Mouse (Mus musculus) inflammation-experienced regulatory T-cells, adult 16 weeks (primary cell): ENCODE results near the gene Slc1a6. TPM values are rescaled to one million over a fixed set of nuclear protein-coding genes. Genes with fewer than 3 reads are reported as not detected.

Experiments
- polyA plus RNA-seq: library from polyadenylated mRNA; unstranded; fragments of 100-300 nt; shearing (Covaris generic); gene quantifications from one replicate; pipeline ENCODE4 v1.2.1, GENCODE M21; 2017

Gene Slc1a6
- polyA plus RNA-seq: not detected

GRCm38 (mm10) chr10:78779981-78780651 lies at the start of gene Slc1a6:
Gene Slc1a6, plus strand, starts transcription at chr10:78780496.

GRCm38 (mm10) chr10:78752452-78753191 lies 27.7 kb upstream of the Slc1a6 start, which contains the start of gene Ccdc105:
Gene Ccdc105, minus strand, starts transcription at chr10:78753065.

DNA sequence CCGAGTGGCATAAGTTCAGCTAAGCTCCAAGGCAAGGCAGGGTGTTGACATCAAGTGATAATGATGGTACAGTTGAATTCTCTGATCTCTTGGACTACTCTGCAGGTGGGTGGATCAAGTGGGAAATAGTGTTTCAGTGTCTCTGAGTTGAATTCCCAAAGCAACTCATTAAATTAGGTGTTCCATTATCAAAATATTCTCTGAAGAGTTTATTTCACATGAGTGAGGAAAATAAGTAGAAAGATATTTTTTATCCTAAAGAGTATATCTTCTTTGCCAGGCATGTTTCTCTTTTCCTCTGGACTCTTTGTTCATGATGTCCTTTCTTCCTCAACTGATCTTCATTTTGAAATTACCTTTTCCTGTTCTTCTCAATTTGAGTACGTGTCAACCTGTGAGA lies 71.8 kb downstream of the Slc1a6 start, which contains the start of gene Olfr1356:
Gene Olfr1356, minus strand, starts transcription at position 101 of the 400 bp plus-strand sequence.

Other genes with a start within 250 kb of the Slc1a6 start
- gene Ilvbl, start 206.2 kb upstream of the Slc1a6 start, polyA plus RNA-seq: 106 TPM
- 1.0 TPM for gene Syde1, start 188.5 kb upstream of the Slc1a6 start, polyA plus RNA-seq
- gene Olfr1357, start 162.4 kb upstream of the Slc1a6 start, polyA plus RNA-seq: not detected
- not detected for gene Casp14, start 62.2 kb upstream of the Slc1a6 start, polyA plus RNA-seq
- gene Ccdc105, start 27.4 kb upstream of the Slc1a6 start, polyA plus RNA-seq: not detected
- not detected for gene Olfr1356, start 71.7 kb downstream of the Slc1a6 start, polyA plus RNA-seq
- gene Olfr1355, start 95.0 kb downstream of the Slc1a6 start, polyA plus RNA-seq: not detected
- not detected for gene Olfr1354, start 132.7 kb downstream of the Slc1a6 start, polyA plus RNA-seq
- gene Olfr8, start 170.1 kb downstream of the Slc1a6 start, polyA plus RNA-seq: not detected
- not detected for gene Olfr1353, start 182.8 kb downstream of the Slc1a6 start, polyA plus RNA-seq
- not detected for gene Olfr1352, start 200.6 kb downstream of the Slc1a6 start, polyA plus RNA-seq
- gene Olfr1351, start 232.0 kb downstream of the Slc1a6 start, polyA plus RNA-seq: not detected
- gene Olfr57, start 248.2 kb downstream of the Slc1a6 start, polyA plus RNA-seq: not detected